Mouse (Mus musculus) heart, postnatal 10 days (tissue): ENCODE measurements around the gene Faap24. TPM values are rescaled to one million over a fixed set of nuclear protein-coding genes. Genes with fewer than 3 reads are reported as not detected.

ENCODE experiments used
- DNase-seq, 2 experiments: peaks; one replicate each; pipeline ENCODE4 v3.0.0; 2021
- intact Hi-C: fragments of 180-260 bp; cut with DNase I; formaldehyde crosslinking; loops from one replicate; pipeline ENCODE4 v1.15.1; 2025
- total RNA-seq, 2 experiments: library from RNA; stranded (reverse); gene quantifications; 2 replicates each; pipeline ENCODE4 v1.2.3; 2021

The Faap24 gene
- total RNA-seq, 2 experiments from 2014 or later: 3.8 to 4.6 TPM

DNA sequence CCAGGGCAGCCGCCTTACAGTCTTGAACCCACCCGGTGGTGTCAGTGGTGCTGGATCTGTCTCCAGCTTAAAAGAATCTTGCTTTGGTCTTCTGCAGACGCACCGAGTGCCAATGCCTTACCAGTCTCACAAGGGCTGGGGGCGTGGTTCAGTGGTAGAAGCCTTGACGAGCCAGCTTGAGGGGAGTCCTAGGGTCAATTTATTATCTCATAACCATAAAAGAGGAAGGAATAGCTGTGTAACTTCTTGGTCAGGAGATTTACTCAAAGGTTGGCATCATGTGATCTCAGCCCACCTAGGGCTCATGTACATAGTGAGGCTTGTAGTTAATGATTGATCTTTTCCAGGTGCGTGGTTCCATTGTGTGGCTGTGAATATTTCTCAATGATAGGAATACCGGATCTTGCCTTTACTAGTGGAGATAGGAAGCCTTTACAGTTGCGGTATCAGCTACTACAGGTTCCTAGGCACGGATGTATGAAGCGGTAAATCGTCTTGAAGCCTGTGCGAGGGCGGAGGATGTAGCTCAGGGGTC lies 24.1 kb downstream of the Faap24 start:
- intact Hi-C loops: no loop called here
- no peak for DNase-seq

DNA sequence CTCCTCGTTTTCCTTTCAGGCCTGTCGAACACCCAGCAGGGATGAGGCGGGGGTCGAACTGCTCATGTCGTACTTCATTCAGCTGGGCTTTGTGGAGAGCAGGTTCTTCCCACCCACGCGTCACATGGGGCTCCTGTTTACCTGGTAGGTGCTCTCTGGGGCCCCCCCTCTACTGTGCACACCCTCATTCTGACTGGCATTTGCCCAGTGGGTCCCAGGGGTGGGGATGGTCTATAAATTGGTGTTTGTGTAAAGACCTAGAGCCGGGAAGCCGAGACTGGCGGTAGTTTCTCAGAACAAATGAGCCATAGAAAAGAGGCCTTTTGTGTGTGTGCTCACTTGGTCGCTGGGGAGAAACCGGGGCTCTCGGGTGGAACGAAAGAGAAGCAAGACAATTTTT lies 25.5 kb downstream of the Faap24 start:
- intact Hi-C loops: no loop called here
- no peak for DNase-seq

DNA sequence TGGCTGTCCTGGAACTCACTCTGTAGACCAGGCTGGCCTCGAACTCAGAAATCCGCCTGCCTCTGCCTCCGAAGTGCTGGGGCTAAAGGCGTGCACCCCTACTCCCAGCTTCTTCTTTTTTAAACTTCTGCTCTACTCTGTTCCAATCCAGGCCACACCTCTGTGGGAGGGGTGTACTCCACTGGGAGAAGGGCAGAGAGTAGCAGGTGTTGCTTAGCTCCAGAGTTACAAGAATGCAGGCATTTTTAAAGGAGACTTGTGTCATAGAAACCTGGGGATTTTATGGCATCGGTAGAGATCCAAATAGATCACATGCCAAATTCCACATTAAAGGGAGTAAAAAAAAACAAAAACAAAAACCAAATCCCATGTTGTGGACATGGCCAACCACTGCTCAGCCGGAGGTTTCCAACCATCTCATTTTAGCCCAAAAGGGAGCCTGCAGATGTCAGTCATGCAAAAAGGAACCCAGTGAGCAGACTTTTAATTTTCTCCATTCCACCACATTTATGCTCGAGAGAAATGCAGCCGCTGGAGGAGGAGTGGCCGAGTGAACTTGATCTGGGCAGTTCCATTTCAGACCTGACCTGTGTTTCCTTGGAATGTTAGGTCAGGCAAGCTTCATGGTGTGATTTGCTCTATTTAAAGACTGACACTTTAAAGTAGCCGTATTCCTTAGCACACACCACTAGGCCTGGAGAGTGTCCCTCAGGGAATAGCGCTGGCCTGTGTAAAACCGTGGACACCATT lies 31.3 kb downstream of the Faap24 start:
- intact Hi-C loops: no loop called here
- no peak for DNase-seq

DNA sequence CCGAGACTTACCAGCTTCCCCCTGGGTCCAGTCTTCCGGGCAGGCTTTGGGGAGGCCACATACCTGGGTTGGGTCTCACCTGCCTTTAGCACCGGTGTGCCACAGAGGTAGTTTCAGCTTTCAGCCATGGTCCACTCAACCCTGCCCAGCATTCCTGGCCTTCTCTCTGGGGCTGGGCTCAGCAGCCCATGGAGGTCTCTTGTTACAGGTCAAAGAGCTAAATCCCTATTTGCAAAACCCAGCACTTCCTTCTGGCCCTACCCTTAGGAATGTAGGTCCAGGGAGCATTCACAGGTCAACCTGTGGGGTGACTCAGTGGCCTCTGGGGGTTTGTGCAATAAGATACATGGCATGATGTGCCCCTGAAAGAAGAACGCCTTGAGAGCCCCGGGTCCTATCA lies 33.8 kb downstream of the Faap24 start:
- no peak for DNase-seq
- intact Hi-C loops: no loop called here

DNA sequence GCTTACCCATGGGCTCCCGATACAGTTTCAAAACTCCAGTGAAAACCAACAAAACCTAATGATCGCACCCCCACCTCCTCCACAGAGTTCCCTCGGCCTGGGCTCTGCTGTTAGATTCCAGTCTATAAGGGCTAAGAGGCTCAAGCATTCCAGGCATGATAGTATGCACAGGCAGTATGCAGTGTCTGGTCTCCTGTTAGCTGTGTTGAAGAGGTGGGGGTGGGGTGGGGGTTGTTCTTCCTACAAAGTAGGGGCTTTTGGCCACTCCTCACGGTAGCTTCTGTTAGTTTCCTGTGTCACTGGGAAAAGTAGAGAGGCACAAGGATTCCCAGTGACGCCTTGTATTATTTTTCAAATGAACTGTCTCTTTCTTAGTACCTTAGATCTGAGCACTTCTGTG lies 34.4 kb downstream of the Faap24 start:
- intact Hi-C loops: no loop called here
- no peak for DNase-seq

DNA sequence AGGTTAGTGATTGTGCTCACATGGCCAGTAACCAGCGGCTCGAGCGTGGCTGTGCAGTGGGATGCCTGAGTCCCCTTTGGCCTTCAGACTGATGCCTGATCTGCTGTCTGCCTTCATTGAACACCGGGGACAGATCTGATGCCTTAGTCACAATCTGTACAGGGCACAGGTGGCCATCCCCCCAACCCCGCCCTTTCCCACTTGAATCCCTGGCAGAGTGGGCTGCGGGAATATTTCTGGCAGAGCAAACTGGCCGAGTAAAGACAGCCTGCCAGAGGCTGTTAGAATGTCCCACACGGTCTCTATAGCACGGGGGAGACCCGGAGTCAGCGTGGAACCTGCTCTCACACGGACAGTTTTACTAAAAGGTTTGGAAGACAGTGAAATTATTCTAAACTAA lies 39.0 kb downstream of the Faap24 start:
- intact Hi-C loops: no loop called here
- no peak for DNase-seq

DNA sequence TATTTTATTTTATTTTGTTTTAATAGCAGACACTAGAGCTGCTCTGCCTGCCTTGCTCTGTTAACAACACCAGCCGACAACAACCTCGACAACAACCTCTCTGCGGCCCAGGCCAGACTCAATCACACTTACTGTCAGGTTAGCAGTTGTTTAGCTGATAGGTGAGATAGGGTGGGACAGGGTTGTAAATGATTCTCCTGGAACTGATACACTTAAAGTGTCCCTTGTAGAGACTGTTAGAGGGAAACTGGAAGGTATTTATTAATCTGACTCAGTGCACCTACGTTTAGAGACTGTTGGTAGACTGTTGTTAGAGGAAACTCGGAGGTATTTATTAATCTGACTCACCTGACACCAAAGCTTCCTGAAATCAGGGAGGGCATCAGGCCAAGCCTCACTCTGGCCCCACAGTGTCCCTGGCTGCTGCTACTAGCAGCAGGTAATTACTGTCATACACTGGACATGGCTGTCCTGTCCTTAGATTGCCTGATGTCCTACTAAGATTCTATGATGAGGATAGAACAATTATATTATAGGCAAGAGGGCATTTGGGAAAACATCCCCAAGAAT lies 41.2 kb downstream of the Faap24 start:
- DNase-seq: no peak
- intact Hi-C loops: no loop called here

DNA sequence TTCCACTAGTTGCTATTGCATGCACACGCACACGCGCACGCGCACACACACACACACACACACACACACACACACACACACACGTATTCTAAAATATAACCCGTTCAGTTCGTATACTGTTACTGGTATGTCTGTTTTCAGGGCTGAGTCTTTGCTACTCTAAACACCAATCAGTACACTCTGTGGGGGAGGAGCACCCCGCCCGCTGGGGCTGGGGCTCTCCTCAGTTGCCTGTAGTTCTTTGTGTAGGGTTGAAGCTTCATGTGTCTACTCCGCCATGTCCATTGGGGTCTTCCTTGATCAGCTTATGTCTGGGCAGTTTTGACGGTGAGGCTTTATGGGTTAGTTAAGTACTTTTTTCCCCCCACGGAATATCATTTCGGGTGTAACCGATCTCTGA lies 43.3 kb downstream of the Faap24 start:
- DNase-seq: no peak
- intact Hi-C loops: no loop called here

DNA sequence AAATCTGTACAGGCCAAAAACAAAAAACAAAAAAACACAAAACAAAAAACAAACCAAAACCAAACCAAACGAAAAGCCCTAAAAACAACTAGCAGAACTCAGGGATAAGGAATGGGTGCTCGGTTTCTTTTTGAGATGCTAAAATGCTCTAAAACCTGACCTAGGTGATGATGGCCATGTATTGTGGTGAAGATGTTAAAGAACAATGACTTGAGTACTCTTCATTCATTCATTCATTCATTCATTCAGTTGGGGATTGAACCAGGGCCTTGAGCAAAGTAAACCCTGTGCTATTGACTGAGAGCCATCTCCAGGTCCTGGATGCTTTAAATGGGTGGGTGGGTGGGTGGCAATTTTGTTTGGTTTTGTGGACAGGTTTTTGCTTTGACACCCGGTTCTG lies 45.5 kb downstream of the Faap24 start:
- DNase-seq: no peak
- intact Hi-C loops: no loop called here

DNA sequence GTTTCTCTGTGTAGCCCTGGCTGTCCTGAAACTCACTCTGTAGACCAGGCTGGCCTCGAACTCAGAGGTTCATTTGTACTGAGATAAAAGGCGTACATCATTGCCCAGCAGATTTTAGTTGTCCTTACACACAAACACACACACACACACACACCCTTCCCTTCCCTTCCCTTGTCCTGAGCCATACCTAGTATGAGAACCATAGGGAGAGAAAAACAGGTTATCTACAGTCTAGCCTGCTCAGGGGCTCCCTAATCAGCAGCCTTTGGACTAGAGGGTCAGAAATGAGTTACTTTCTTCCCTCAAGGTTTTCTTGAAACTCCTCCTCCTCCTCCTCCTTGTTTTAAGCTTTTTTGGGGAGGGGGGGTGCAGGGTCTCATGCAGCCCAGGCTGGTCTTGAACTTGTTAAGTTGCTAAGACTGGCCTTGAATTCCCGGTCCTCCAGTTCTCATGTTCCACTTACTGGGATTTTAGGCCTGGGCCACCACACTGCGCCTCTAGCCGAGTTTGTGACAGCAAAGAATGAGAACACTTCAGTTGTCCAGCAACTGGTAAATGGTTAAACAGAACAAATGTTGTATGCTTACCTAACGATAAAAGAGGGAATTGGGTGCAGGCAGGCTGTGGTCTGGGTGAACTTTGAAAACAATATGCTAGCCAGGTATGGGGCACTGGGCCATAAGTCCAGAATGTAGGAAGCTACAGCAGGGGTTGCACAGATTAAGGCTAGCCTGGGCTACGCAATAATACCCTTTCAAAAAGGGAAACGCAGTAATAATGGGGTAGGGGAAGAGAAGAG lies 46.6 kb downstream of the Faap24 start:
- DNase-seq: no peak
- intact Hi-C loops: no loop called here

DNA sequence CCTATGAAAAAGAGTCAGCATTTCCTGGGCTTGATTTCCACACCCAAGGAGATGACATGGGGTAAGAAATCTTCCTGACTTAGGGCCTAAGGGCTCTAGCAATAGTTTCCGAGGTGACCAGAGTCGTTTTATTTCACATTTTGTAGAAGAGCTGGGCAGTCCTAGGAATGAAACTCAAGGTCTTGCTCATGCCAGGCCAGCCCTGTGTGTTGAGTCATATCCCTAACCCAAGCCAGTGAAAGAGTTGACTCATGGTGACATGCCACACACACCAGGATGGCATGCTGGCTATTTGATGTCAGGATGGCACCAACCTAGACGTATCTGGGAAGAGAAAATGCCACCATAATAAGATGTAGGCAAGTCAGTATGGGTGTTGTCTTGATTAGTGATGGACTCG lies 47.6 kb downstream of the Faap24 start:
- DNase-seq: no peak

DNA sequence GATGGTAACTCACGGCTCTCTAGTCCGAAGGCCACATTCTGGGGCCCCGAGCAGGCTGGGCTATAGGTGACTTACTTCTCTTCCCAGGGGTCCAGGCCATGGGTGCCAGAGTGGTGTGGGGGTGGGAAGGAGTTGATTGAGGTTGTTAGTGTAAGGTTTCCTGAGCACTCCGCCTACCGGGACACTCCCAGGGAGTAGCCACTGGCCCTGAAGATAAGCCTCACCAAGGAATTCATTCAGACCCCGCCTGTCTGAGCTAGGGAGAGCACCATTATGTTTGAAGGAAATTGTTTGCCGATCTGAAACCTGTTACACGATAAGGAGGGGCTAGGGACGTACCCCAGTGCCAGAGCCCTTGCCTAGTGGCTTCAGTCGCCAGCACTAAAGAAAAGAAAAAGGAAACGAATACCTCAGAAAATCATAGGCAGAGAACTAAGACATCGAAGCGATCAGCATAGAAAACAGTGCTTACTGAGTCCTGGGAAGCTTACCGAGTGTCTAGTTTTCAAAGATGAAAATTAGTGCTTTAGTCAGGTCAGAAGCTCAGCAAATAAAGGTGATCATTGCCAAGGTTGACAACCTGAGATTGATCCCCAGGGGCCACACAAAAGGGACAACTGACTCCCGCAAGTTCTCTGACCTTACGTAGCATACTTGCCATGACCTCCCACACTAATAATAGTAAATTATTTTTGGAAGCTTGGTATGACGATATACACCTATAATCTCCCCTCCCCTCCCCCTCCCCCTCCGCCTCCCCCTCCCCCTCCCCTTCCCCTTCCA lies 48.5 kb downstream of the Faap24 start:
- no peak for DNase-seq
- intact Hi-C loops: no loop called here

More for the DNA sequence above, 47.6 kb downstream of the Faap24 start:
- intact Hi-C loops: no loop called here

DNA sequence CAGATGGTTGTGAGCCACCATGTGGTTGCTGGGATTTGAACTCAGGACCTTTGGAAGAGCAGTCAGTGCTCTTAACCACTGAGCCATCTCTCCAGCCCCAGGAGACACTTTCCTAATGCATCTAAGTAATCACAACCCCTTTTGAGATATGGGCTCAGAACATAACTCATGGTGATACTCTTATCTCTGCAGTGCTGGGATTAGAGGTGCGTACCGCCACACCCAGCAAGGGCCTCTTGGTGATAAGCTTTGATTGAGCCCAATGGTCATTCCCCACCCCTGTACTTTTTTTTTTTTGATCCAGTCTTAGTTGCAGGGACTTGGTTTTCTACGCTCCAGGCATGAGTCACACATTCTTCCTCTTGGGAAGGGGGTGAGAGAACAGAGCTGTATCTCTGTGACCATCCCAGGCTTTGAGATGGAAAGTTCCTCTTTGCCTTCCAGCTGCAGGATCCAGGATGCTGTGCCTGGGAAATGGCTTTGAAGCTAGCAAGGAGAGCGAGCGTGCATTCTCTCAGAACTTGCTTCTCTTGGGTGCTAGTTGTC lies 51.8 kb downstream of the Faap24 start:
- no peak for DNase-seq
- intact Hi-C loops: no loop called here

DNA sequence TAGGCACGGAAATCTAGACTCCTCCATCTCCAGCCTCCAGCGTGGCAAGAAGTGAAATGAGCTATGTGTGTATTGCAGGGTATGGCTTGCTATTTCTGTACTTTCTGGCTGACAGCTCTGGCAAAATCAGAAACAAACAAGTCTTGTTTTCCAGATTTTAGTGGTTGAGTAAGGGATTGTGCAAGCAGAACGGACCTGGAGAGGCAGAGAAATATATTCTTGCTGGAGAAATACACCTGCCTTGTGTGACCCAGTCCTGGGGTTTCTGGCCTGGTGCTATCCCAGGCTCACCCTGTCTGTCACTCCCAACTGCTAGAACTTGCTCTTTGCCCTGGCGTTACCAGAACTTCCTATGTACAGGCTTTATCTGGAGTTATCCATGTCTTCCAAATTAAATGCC lies 54.1 kb downstream of the Faap24 start:
- no peak for DNase-seq
- intact Hi-C loops: no loop called here

Other genes starting within 250 kb of the Faap24 start
- gene Slc7a10, start 210.5 kb downstream of the Faap24 start, total RNA-seq: 1 to 10 TPM in 1 of 2 experiments, under 1 TPM in 1; 0.60 to 1.1 TPM
- 10 to 100 TPM in 1 of 2 experiments, 1 to 10 TPM in 1; 8.7 to 10.1 TPM for gene Lrp3, start 181.3 kb downstream of the Faap24 start, total RNA-seq
- gene Gpatch1, start 78.4 kb downstream of the Faap24 start, total RNA-seq: 10 to 100 TPM in 1 of 2 experiments, 1 to 10 TPM in 1; 9.2 to 12.1 TPM
- gene Rhpn2, start 62.7 kb downstream of the Faap24 start, total RNA-seq: 1 to 10 TPM; 3.5 to 5.6 TPM
- gene Cep89, start 199 bp upstream of the Faap24 start, total RNA-seq: 10 to 100 TPM; 16.0 to 18.4 TPM
- not detected for gene Slc7a9, start 52.0 kb upstream of the Faap24 start, total RNA-seq
- gene Tdrd12, start 140.9 kb upstream of the Faap24 start, total RNA-seq: 1 to 10 TPM in 1 of 2 experiments, under 1 TPM in 1; 0.60 to 1.3 TPM
- 10 to 100 TPM; 74.6 to 83.4 TPM for gene Nudt19, start 159.5 kb upstream of the Faap24 start, total RNA-seq
- gene Rgs9bp, start 188.7 kb upstream of the Faap24 start, total RNA-seq: under 1 TPM; 0.10 to 0.12 TPM
- 10 to 100 TPM; 15.6 to 16.4 TPM for gene Ankrd27, start 189.4 kb upstream of the Faap24 start, total RNA-seq